Mouse (Mus musculus): ENCODE data around the gene Mrgprx1. TPM values are rescaled to one million over a fixed set of nuclear protein-coding genes. Genes with fewer than 3 reads are reported as not detected.

Mrgprx1 gene
- polyA plus RNA-seq, 1 experiment = 0.08 TPM

DNA sequence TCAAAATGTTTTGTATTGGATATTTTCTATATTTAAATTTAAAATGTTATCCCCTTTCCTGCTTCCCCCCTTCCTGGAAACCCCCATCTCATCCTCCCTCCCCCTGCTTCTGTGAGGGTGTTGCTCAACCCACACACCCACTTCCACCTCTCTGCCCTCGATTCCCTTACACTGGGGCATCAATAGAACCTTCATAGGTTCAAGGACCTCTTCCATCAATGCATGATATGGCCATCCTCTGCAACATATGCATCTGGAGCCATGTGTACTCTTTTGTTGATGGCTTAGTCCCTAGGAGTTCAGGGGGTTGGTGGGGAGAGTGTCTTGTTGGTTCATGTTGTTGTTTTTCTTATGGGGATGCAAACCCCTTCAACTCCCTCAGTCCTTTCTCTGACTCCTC, 45.4 kb downstream of the Mrgprx1 start, which contains the start of gene Mrgpra4:
Mrgpra4 (minus strand) TSS at position 101 of the 400 bp plus-strand sequence.
- Histone ChIP-seq H3K27ac (ENCODE audit: control insufficient read depth, insufficient read depth, low read length) (no peak within 1 kb of the TSS), H3K4me3 (ENCODE audit: control insufficient read depth, insufficient read depth, low read length) (no peak within 1 kb of the TSS), H3K4me1 (replicated peaks; ENCODE audit: control insufficient read depth, insufficient read depth, low read length) (no peaks in the 10 kb centered on the region), H3K36me3 (ENCODE audit: control insufficient read depth, insufficient read depth, low read length) (no peaks in the 10 kb centered on the region), H3K27me3 (ENCODE audit: control insufficient read depth, insufficient read depth, low read length) (no peaks in the 10 kb centered on the region)
- WGBS = 67% methylated on average over 1 of the region's 1 CpGs
- TF ChIP-seq POLR2A (IDR thresholded peaks at IDR 0.05; ENCODE audit: control insufficient read depth, extremely low read depth, insufficient read depth, low read length, poor library complexity) = no peak
- no peak for TF ChIP-seq CTCF (IDR thresholded peaks at IDR 0.05; ENCODE audit: borderline replicate concordance, control insufficient read depth, extremely low read depth, insufficient read depth, low read length, poor library complexity)
- DNase-seq = no peak

Other genes with a start within 250 kb of the Mrgprx1 start
- gene Mrgpra4, start 45.5 kb downstream of the Mrgprx1 start, polyA plus RNA-seq (2012; rRNA removed) = not detected in 2 replicates
- not detected in 2 replicates for gene Mrgprb5, start 141.4 kb upstream of the Mrgprx1 start, polyA plus RNA-seq (2012; rRNA removed)
- not detected in 2 replicates for gene Mrgprb4, start 171.7 kb upstream of the Mrgprx1 start, polyA plus RNA-seq (2012; rRNA removed)